Mouse (Mus musculus): ENCODE data around the gene Dhx37. TPM values are rescaled to one million over a fixed set of nuclear protein-coding genes. Genes with fewer than 3 reads are reported as not detected.

Gene Dhx37
- total and polyA plus RNA-seq, 3 experiments, result 27.4 to 549 (median 55.3) TPM

GRCm38 (mm10) chr5:125467261-125467660 lies 33.3 kb upstream of the Dhx37 start:
- DNase-seq (ENCODE audit: low read depth, low spot score), result no peak
- H3K9me3 ChIP-seq (replicated peaks; ENCODE audit: insufficient read depth, low read length), result no peaks in the 10 kb centered on the region
- H3K27ac ChIP-seq (ENCODE audit: control insufficient read depth, low read depth, low read length), result no peak overlapping the region
- H3K27me3 ChIP-seq (ENCODE audit: control insufficient read depth in 1 of 2, insufficient read depth in 2 of 2, low read length in 2 of 2), result no peaks in the 10 kb centered on the region
- no peak overlapping the region for H3K4me3 ChIP-seq (ENCODE audit: control insufficient read depth in 1 of 2, insufficient read depth in 1 of 2, low read depth in 2 of 2, low read length in 2 of 2)
- peaks cover 10 to 17% of the 10 kb centered on the region in 2 experiments for H3K4me1 ChIP-seq (ENCODE audit: control insufficient read depth in 1 of 2, insufficient read depth in 2 of 2, low read length in 2 of 2)
- no peaks in the 10 kb centered on the region for H3K79me2 ChIP-seq (ENCODE audit: control insufficient read depth, insufficient read depth, low read length, poor library complexity)
- H3K9ac ChIP-seq (ENCODE audit: control insufficient read depth, low read depth, low read length, poor library complexity, severe bottlenecking), result no peak overlapping the region
- peaks cover 0 to 12% of the 10 kb centered on the region in 2 experiments; a peak in 2 of 4 replicates for H3K36me3 ChIP-seq (ENCODE audit: control insufficient read depth in 1 of 2, insufficient read depth in 2 of 2, low read length in 2 of 2)
- no peak for TF ChIP-seq SMC3 (IDR thresholded peaks at IDR 0.05; ENCODE audit: low read depth, low read length)

- Histone ChIP-seq H3K9me3 (replicated peaks; ENCODE audit: insufficient read depth, low read length) (no peaks in the 10 kb centered on the region), H3K4me3 (ENCODE audit: control insufficient read depth in 1 of 2, insufficient read depth in 1 of 2, low read depth in 2 of 2, low read length in 2 of 2) (no peak overlapping the region), H3K9ac (ENCODE audit: control insufficient read depth, low read depth, low read length, poor library complexity, severe bottlenecking) (no peak overlapping the region), H3K36me3 (ENCODE audit: control insufficient read depth in 1 of 2, insufficient read depth in 2 of 2, low read length in 2 of 2) (peaks cover 0 to 17% of the 10 kb centered on the region in 2 experiments; a peak in 2 of 4 replicates), H3K27ac (ENCODE audit: control insufficient read depth, low read depth, low read length) (no peak overlapping the region), H3K4me1 (ENCODE audit: control insufficient read depth in 1 of 2, insufficient read depth in 2 of 2, low read length in 2 of 2) (peaks cover 10 to 20% of the 10 kb centered on the region in 2 experiments), H3K79me2 (ENCODE audit: control insufficient read depth, insufficient read depth, low read length, poor library complexity) (no peaks in the 10 kb centered on the region), H3K27me3 (ENCODE audit: control insufficient read depth in 1 of 2, insufficient read depth in 2 of 2, low read length in 2 of 2) (no peaks in the 10 kb centered on the region)
- TF ChIP-seq ELF1 (IDR thresholded peaks at IDR 0.05; ENCODE audit: low read depth, low read length) (no peak), JUND (IDR thresholded peaks at IDR 0.05; ENCODE audit: low read depth, low read length) (no peak), RAD21 (IDR thresholded peaks at IDR 0.05; ENCODE audit: low read depth, low read length) (no peak), TCF12 (IDR thresholded peaks at IDR 0.05; ENCODE audit: low read depth, low read length) (no peak), KAT2A (conservative IDR thresholded peaks at IDR 0.05; ENCODE audit: low read depth, low read length) (no peak), CHD1 (IDR thresholded peaks at IDR 0.05; ENCODE audit: low read depth, low read length) (no peak), MYC (IDR thresholded peaks at IDR 0.05; ENCODE audit: low read depth, low read length) (no peak), CTCF (IDR thresholded peaks at IDR 0.05 in 2 of 3, conservative IDR thresholded peaks at IDR 0.05 in 1 of 3; ENCODE audit: control insufficient read depth in 1 of 3, insufficient read depth in 1 of 3, low read depth in 2 of 3, low read length in 3 of 3, poor library complexity in 1 of 3, severe bottlenecking in 1 of 3) (no peak), ZNF384 (IDR thresholded peaks at IDR 0.05; ENCODE audit: low read depth, low read length) (no peak), TBP (IDR thresholded peaks at IDR 0.05; ENCODE audit: low read depth, low read length) (no peak), MAZ (IDR thresholded peaks at IDR 0.05; ENCODE audit: low read depth, low read length) (no peak)
- DNase-seq (ENCODE audit: low read depth, low spot score), result no peak
These were observed 32.6 kb upstream of the Dhx37 start for GRCm38 (mm10) chr5:125466483-125466882.

- H3K27me3 ChIP-seq (ENCODE audit: control insufficient read depth in 1 of 2, insufficient read depth in 2 of 2, low read length in 2 of 2), result no peaks in the 10 kb centered on the region
- H3K27ac ChIP-seq (ENCODE audit: control insufficient read depth, low read depth, low read length), result peak overlapping the region; percentile 48; the same call in 1 of the 2 replicates
- H3K9ac ChIP-seq (ENCODE audit: control insufficient read depth, low read depth, low read length, poor library complexity, severe bottlenecking), result peak overlapping the region; percentile 70
- H3K4me1 ChIP-seq (ENCODE audit: control insufficient read depth in 1 of 2, insufficient read depth in 2 of 2, low read length in 2 of 2), result peaks cover 14 to 23% of the 10 kb centered on the region in 2 experiments
- peaks cover 0 to 22% of the 10 kb centered on the region in 2 experiments; a peak in 2 of 4 replicates for H3K36me3 ChIP-seq (ENCODE audit: control insufficient read depth in 1 of 2, insufficient read depth in 2 of 2, low read length in 2 of 2)
- peak overlapping the region; percentile 32 to 57 for H3K4me3 ChIP-seq (ENCODE audit: control insufficient read depth in 1 of 2, insufficient read depth in 1 of 2, low read depth in 2 of 2, low read length in 2 of 2)
- H3K9me3 ChIP-seq (replicated peaks; ENCODE audit: insufficient read depth, low read length), result no peaks in the 10 kb centered on the region
- peak; percentile 99 for DNase-seq (ENCODE audit: low read depth, low spot score)
- no peaks in the 10 kb centered on the region for H3K79me2 ChIP-seq (ENCODE audit: control insufficient read depth, insufficient read depth, low read length, poor library complexity)
- no peak for TF ChIP-seq POLR2AphosphoS5 (IDR thresholded peaks at IDR 0.05; ENCODE audit: borderline replicate concordance, low read depth, low read length)
- TF ChIP-seq TBP (IDR thresholded peaks at IDR 0.05; ENCODE audit: low read depth, low read length), result peak; percentile 89
- TF ChIP-seq KAT2A (conservative IDR thresholded peaks at IDR 0.05; ENCODE audit: low read depth, low read length), result peak; percentile 89
- TF ChIP-seq ELF1 (IDR thresholded peaks at IDR 0.05; ENCODE audit: low read depth, low read length), result peak; percentile 72
- TF ChIP-seq MAZ (IDR thresholded peaks at IDR 0.05; ENCODE audit: low read depth, low read length), result peak; percentile 89
- peak; percentile 92 for TF ChIP-seq MXI1 (IDR thresholded peaks at IDR 0.05; ENCODE audit: low read depth, low read length)
- no peak for TF ChIP-seq GABPA (IDR thresholded peaks at IDR 0.05; ENCODE audit: low read depth, low read length)
- no peak for TF ChIP-seq UBTF (IDR thresholded peaks at IDR 0.05; ENCODE audit: borderline replicate concordance, insufficient read depth, low read depth, low read length)
- no peak for TF ChIP-seq MAFK (IDR thresholded peaks at IDR 0.05; ENCODE audit: borderline replicate concordance, low read depth, low read length)
- no peak for TF ChIP-seq ZNF384 (IDR thresholded peaks at IDR 0.05; ENCODE audit: low read depth, low read length)
- TF ChIP-seq TAL1 (IDR thresholded peaks at IDR 0.05; ENCODE audit: low read length), result no peak
- TF ChIP-seq CHD2 (IDR thresholded peaks at IDR 0.05; ENCODE audit: low read length), result peak; percentile 65
- TF ChIP-seq NRF1 (IDR thresholded peaks at IDR 0.05; ENCODE audit: insufficient read depth, low read depth, low read length, poor library complexity, severe bottlenecking), result peak; percentile 64; the same call in 1 of the 2 replicates
- TF ChIP-seq JUND (IDR thresholded peaks at IDR 0.05; ENCODE audit: low read depth, low read length), result no peak
- TF ChIP-seq NELFE (IDR thresholded peaks at IDR 0.05; ENCODE audit: low read depth, low read length), result peak; percentile 87
- peak; percentile 70; the same call in 1 of the 2 replicates for TF ChIP-seq MYC (IDR thresholded peaks at IDR 0.05; ENCODE audit: low read depth, low read length)
- no peak for TF ChIP-seq MYB (IDR thresholded peaks at IDR 0.05; ENCODE audit: low read depth, low read length)
- no peak for TF ChIP-seq CHD1 (IDR thresholded peaks at IDR 0.05; ENCODE audit: low read depth, low read length)
- TF ChIP-seq TCF12 (IDR thresholded peaks at IDR 0.05; ENCODE audit: low read depth, low read length), result peak; percentile 90
- peak; percentile 59; the same call in 1 of the 2 replicates for TF ChIP-seq POLR2AphosphoS2 (IDR thresholded peaks at IDR 0.05; ENCODE audit: low read length)
- no peak for TF ChIP-seq RCOR1 (IDR thresholded peaks at IDR 0.05; ENCODE audit: low read depth, low read length)
These were observed 31.8 kb upstream of the Dhx37 start for GRCm38 (mm10) chr5:125465701-125466106.

All from MEL (cell line).